Mouse (Mus musculus) activated CD4-positive, CD25-positive, alpha-beta regulatory T cell, adult 4 months (primary cell): ENCODE measurements around the gene Fam117a. TPM values are rescaled to one million over a fixed set of nuclear protein-coding genes. Genes with fewer than 3 reads are reported as not detected.

Experiments
- ATAC-seq: one replicate; pipeline ENCODE4 v1.8.0; 2017
- polyA plus RNA-seq, 2 experiments: library from polyadenylated mRNA; unstranded; fragments of 100-300 nt; shearing (Covaris generic); gene quantifications; one replicate each; pipeline ENCODE4 v1.2.1; 2017

Gene Fam117a
- polyA plus RNA-seq, 2 experiments from 2014 or later = 17.4 to 21.9 TPM

- ATAC-seq = no peak
Measured at GRCm38 (mm10) chr11:95366280-95366897, 29.6 kb downstream of the Fam117a start.

DNA sequence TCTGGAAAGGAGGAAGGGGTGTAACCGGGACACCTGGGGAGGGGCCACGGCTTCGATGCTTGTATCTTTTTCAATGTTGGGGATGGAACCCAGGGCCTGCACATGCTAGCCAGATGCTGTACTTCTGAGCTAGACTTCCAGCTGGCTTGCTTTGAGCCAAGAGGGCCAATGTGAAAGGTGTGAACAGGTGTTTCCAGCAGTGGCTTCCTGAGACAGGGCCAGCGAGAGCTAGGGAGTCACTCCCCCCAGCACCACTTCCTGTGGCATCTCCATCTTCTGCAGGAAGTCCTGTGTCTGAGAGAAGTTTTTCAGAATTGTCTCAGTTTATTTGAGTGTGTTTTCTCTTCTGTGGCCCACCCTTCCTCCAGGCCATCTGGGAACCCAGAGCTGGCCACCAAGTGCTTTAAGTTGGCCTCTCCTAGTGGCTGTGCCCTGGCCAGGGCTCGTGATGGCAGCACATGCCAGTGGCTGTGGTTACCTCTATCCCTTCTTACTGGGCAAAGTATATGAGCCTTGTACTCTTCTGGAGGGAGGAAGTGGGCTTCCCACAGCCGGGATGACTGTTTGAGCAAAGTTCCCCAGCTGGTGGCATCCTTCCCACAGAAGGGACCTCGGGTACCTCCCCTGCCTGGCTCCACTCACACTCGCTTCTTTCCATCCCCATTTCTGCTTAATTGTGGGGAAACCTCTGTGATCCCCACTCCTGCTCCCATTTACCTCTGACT is 30.4 kb downstream of the Fam117a start:
- peak; percentile 92 for ATAC-seq

DNA sequence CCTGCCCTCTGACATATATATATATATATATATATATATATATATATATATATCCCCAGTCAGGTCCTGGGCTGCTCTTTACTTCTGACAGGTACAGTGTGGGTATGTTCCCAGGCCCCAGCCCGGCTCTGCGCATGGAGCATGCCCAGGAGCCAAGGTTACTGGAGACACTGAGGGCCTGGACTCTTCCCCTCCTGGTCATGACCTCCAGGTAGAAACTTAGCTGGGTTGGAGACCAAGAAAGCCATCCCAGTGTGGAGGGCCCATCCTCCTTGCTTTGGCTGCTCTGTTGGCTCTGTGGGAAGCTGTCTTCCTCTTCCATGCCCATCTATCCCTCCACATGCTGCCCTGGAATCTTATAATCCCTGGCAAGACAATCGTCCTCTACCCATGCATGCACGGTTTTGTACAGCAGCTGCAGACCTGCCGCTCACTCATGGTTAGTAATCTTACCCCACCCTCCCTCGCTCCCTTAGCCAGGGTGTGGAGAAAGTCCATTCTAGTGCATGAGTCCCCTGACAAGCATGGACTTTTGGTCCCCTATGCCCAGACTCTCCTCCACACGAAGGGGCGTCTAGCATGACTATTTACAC is 31.5 kb downstream of the Fam117a start:
- ATAC-seq = no peak

GRCm38 (mm10) chr11:95368871-95369270 is 32.1 kb downstream of the Fam117a start:
- ATAC-seq = no peak

- ATAC-seq = no peak
Measured at GRCm38 (mm10) chr11:95369964-95370890, 33.4 kb downstream of the Fam117a start.

- ATAC-seq = no peak
Measured at GRCm38 (mm10) chr11:95371182-95371581, 34.4 kb downstream of the Fam117a start.

DNA sequence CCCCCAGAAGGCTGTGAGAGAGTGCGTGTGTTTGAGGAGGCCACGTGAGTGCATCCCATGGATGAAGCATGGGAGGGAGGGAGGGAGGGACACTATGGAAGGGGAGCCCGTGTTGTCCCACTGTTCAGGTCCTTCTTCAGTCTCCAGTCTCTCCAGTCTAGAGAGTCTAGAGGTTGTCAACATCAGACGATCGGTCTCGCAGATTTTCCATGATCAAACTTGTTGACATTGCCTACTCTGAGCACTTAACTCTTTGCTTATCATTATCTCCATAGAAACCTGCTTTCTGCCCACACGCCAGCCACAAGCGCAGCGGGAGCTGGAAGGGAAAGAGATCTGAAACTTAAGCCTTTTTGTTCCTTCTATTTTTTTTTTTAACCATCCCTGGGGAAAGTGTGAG is 42.1 kb downstream of the Fam117a start:
- no peak for ATAC-seq

DNA sequence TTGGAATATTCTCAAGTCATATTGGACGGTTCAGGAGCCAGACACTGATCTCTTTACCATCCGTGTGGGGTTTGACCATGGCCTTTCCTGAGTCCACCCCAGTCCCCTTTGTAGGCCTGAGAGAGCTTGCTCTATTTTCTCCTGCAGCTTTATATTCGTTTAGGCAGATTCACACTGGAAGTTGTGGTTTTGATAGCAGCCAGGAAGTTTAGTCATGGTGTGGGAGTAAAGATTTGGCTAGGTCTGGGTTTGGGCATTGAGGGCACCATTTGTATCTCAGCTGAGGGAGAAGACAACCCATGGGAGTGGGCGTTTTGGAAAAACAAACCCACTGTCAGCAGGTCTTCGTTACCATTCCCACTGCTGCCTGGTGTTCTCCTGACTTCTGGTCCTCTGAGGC is 42.7 kb downstream of the Fam117a start:
- no peak for ATAC-seq

DNA sequence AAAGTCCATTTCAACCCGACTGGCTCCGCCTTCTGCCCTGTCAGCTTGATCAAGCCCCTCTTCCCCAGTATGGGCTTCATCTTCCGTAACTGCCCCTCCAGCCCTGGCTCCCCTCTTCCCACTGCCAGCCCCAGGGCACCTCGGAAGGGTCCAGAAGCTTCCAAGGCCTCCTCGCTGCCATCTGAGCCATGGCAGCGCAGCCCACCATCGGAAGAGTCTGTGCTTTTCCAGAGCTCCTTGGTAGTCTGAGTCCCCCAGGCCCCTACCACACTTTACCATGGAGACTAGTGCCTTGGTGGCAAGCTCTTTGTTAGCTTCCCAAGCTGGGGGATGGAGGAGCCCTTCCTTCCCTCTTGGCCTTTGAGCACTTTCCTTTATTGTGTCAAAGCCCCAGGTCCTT is 43.9 kb downstream of the Fam117a start:
- no peak for ATAC-seq

GRCm38 (mm10) chr11:95381146-95381545 is 44.3 kb downstream of the Fam117a start:
- ATAC-seq = no peak

DNA sequence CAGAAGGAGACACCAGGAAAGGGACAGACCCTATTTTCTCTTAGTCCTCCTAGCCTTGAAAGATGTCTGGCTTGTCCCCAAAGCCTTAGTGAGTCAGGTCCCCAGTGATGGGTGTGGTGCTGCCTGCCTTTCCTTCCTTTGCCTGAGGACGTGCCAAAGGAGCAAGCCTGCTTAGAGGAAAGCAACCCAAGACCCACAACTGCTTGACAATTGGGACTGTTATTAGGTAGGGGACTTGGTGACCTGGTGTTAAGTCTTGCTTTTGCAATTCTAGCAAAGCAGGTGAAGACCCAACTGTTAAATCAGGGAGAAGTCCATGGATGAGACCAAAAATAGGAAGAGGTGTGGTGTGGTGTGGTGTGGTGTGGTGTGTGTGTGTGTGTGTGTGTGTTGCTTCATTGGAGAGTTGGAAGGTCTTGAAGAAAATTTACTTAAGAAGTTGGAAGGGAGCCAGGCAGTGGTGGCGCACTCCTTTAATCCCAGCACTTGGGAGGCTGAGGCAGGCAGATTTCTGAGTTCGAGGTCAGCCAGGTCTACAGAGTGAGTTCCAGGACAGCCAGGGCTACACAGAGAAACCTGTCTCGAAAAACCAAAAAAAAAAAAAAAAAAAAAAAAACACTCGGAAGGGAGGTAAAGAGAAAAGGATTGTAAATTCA is 46.6 kb downstream of the Fam117a start:
- ATAC-seq = no peak

DNA sequence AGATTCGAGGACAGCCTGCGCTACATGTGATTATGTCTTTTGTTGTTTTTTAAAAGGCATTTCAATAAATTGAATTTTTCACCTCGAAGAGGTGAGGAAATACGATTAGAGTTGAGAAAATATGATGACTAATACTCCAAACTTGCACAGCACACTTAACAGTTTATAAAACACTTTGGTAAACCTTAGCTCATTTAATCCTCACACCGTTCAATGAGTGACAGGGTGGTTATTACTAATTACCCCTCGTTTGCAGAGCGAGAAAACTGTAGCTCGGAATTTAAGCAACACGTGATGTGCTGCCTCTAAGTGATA is 47.1 kb downstream of the Fam117a start:
- ATAC-seq = peak; percentile 2

- peak; percentile 89 for ATAC-seq
Measured at GRCm38 (mm10) chr11:95384319-95384972, 47.6 kb downstream of the Fam117a start, which contains the start of gene Slc35b1. Gene Slc35b1 (plus strand): TSS chr11:95384692.

DNA sequence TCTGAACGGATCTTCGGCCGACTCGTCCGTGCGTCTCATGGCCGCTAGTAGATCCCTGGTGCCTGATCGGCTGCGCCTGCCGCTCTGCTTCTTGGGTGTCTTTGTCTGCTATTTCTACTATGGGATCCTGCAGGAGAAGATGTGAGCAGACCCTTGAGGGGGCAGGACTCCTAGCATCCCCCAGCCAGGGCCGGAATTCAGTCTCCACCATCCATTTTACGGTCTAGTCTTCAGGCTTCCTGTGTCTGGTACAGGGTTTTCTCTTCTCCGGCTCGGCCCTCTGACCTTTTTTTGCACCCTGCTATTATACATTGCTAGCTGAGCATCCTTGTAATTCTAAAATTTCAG is 48.1 kb downstream of the Fam117a start:
- peak; percentile 14 for ATAC-seq

- no peak for ATAC-seq
Measured at GRCm38 (mm10) chr11:95387354-95387753, 50.5 kb downstream of the Fam117a start.

DNA sequence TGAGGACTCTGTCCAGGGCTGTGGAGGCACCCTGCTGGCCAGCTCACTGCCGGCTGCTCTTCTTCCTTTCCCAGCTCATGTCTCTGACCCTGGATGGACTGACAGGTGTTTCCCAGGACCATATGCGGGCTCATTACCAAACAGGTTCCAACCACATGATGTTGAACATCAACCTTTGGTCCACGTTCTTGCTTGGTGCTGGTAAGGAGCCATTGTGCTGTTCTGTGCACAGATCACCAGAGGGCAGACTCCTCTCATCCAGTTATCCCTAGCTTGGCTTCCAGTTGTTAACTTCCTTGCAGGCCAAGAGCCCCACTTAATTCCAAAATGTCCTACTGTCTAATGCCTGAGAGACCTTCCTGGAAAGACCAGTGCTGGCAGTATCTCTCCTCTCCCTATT is 52.2 kb downstream of the Fam117a start:
- ATAC-seq = no peak

DNA sequence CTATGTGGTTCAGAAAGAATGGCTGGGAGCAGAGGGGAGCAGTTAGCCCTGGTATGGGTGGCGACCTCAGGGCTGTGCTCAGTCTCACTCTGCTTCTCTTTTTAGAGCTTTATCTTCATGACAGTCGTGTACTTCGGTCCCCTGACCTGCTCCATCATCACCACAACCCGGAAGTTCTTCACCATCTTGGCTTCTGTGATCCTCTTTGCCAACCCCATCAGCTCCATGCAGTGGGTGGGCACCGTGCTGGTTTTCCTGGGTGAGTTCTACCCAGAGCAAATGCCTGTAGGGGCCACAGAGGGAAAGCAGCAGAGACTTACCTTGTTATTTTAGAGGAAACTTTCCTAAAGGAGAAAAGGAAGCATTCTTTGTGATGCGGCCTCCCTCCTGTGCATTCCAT is 53.6 kb downstream of the Fam117a start:
- ATAC-seq = no peak

DNA sequence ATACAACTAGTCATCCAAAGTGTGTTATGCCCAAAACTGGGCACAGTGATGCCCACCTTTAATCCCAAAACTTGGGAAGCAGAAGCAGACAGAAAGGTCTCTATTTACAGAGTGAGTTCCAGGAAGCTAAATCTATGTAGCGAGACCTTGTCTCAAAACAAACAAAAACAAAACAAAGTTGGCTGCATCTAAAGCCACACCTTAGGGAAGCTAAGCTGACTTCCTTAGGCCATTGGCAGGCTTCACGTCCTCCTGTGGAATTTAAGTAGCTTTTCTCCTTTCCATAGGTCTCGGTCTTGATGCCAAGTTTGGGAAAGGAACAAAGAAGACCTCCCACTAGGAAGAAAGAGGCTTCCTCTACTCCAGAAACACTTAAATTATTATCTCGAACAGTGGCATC is 54.4 kb downstream of the Fam117a start:
- no peak for ATAC-seq

- no peak for ATAC-seq
Measured at GRCm38 (mm10) chr11:95391743-95392142, 54.9 kb downstream of the Fam117a start.

- no peak for ATAC-seq
Measured at GRCm38 (mm10) chr11:95392223-95392667, 55.4 kb downstream of the Fam117a start.

DNA sequence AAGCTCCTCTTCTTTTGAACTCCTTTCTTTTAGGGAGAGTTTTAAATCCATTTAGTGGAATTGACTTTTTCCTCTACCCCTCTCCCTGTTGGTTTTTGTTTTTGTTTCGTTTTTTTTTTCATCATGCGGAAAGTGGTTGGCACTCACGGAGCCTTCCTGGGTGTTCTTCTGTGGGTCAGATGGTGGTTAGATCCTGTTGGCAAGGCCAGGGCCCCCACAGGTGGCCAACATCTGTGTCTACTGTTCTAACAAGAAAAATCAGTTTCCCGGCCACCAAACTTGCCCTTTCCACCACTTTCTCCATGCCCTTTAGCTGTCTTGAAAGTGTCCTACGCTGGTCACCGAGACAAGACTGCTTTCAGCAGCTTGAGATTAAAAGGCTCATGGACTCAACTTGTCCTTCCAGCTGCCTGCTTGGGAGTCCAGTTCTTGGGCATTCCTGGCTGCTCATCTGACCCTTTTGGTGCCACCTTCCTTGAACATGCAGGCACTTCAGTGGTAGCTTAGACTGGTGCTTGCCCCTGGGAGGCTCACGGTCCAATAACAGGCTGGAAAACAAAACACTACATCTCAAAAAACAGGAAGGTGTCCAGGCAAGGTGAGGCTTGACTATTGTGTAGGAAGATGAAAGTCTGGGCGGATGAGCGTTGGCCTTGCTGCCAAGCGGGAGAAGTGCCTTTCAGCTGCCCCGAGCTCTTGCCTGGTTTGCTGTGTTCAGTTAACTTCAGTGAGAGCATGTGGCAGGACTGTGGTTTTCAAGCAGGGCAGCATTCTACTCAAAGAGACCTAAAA is 56.1 kb downstream of the Fam117a start:
- ATAC-seq = no peak
